Mouse (Mus musculus): ENCODE results near the gene C1s2. TPM values are rescaled to one million over a fixed set of nuclear protein-coding genes. Genes with fewer than 3 reads are reported as not detected.
"Not testable (repeated sequence)": the region's sequence is repeated elsewhere in the genome, so short reads cannot be mapped to it uniquely, and the experiment has no call there.

Gene C1s2
- polyA plus RNA-seq, 1 experiment from 2014 or later: not detected

- not testable (repeated sequence) for ATAC-seq (ENCODE audit: low FRiP score); H3K4me1 ChIP-seq (replicated peaks; ENCODE audit: control insufficient read depth, insufficient read depth, low read length); H3K4me2 ChIP-seq (replicated peaks; ENCODE audit: low read depth, low read length); H3K36me3 ChIP-seq (ENCODE audit: control insufficient read depth, insufficient read depth, low read length); H3K27me3 ChIP-seq (ENCODE audit: control insufficient read depth, insufficient read depth, low read length); H3K9me3 ChIP-seq (ENCODE audit: control insufficient read depth, low read length); H3K9ac ChIP-seq (ENCODE audit: low read depth, low read length); H3K27ac ChIP-seq (ENCODE audit: low read depth, low read length); DNase-seq (ENCODE audit: low spot score); H3K4me3 ChIP-seq (ENCODE audit: low read depth, low read length)
- 87% methylated on average over 3 of the region's 3 CpGs for WGBS
These were observed 60.7 kb downstream of the C1s2 start for GRCm38 (mm10) chr6:124575155-124575678.

Other genes with a start within 250 kb of the C1s2 start
- 35.1 and 38.9 TPM in 2 replicates for gene Pex5, start 221.0 kb downstream of the C1s2 start, polyA plus RNA-seq (2014; fragmentation: Nextera tagmentation; extraction: Ambion mirVana)
- 10.2 and 11.9 TPM in 2 replicates for gene Clstn3, start 171.3 kb downstream of the C1s2 start, polyA plus RNA-seq (2014; fragmentation: Nextera tagmentation; extraction: Ambion mirVana)
- gene C1rl, start 143.0 kb downstream of the C1s2 start, polyA plus RNA-seq (2014; fragmentation: Nextera tagmentation; extraction: Ambion mirVana): 0.11 and 0.15 TPM in 2 replicates
- gene C1ra, start 123.7 kb downstream of the C1s2 start, polyA plus RNA-seq (2014; fragmentation: Nextera tagmentation; extraction: Ambion mirVana): 0.08 and 0.20 TPM in 2 replicates
- gene C1s1, start 93.7 kb downstream of the C1s2 start, polyA plus RNA-seq (2014; fragmentation: Nextera tagmentation; extraction: Ambion mirVana): 0.29 and 0.86 TPM in 2 replicates
- gene C1rb, start 65.8 kb downstream of the C1s2 start, polyA plus RNA-seq (2014; fragmentation: Nextera tagmentation; extraction: Ambion mirVana): not detected in 2 replicates
- gene Lpcat3, start 26.9 kb upstream of the C1s2 start, polyA plus RNA-seq (2014; fragmentation: Nextera tagmentation; extraction: Ambion mirVana): 37.5 and 43.2 TPM in 2 replicates
- 196 and 203 TPM in 2 replicates for gene Emg1, start 76.1 kb upstream of the C1s2 start, polyA plus RNA-seq (2014; fragmentation: Nextera tagmentation; extraction: Ambion mirVana)
- gene Phb2, start 76.3 kb upstream of the C1s2 start, polyA plus RNA-seq (2014; fragmentation: Nextera tagmentation; extraction: Ambion mirVana): 318 and 336 TPM in 2 replicates
- gene Ptpn6, start 102.6 kb upstream of the C1s2 start, polyA plus RNA-seq (2014; fragmentation: Nextera tagmentation; extraction: Ambion mirVana): 7.1 and 7.9 TPM in 2 replicates
- 553 and 590 TPM in 2 replicates for gene Grcc10, start 105.3 kb upstream of the C1s2 start, polyA plus RNA-seq (2014; fragmentation: Nextera tagmentation; extraction: Ambion mirVana)
- not detected in 2 replicates for gene Gm45234, start 119.9 kb upstream of the C1s2 start, polyA plus RNA-seq (2014; fragmentation: Nextera tagmentation; extraction: Ambion mirVana)
- 9.2 and 12.7 TPM in 2 replicates for gene Atn1, start 120.4 kb upstream of the C1s2 start, polyA plus RNA-seq (2014; fragmentation: Nextera tagmentation; extraction: Ambion mirVana)
- gene Eno2, start 133.6 kb upstream of the C1s2 start, polyA plus RNA-seq (2014; fragmentation: Nextera tagmentation; extraction: Ambion mirVana): 5.9 and 7.1 TPM in 2 replicates
- 4.1 and 4.7 TPM in 2 replicates for gene Lrrc23, start 143.6 kb upstream of the C1s2 start, polyA plus RNA-seq (2014; fragmentation: Nextera tagmentation; extraction: Ambion mirVana)
- gene Spsb2, start 172.6 kb upstream of the C1s2 start, polyA plus RNA-seq (2014; fragmentation: Nextera tagmentation; extraction: Ambion mirVana): 4.8 and 6.7 TPM in 2 replicates
- 618 and 653 TPM in 2 replicates for gene Tpi1, start 178.2 kb upstream of the C1s2 start, polyA plus RNA-seq (2014; fragmentation: Nextera tagmentation; extraction: Ambion mirVana)
- gene Usp5, start 193.4 kb upstream of the C1s2 start, polyA plus RNA-seq (2014; fragmentation: Nextera tagmentation; extraction: Ambion mirVana): 127 and 134 TPM in 2 replicates
- 185 and 193 TPM in 2 replicates for gene Cdca3, start 193.5 kb upstream of the C1s2 start, polyA plus RNA-seq (2014; fragmentation: Nextera tagmentation; extraction: Ambion mirVana)
- 0.22 and 0.64 TPM in 2 replicates for gene Gnb3, start 204.2 kb upstream of the C1s2 start, polyA plus RNA-seq (2014; fragmentation: Nextera tagmentation; extraction: Ambion mirVana)
- 12.1 and 14.7 TPM in 2 replicates for gene P3h3, start 221.7 kb upstream of the C1s2 start, polyA plus RNA-seq (2014; fragmentation: Nextera tagmentation; extraction: Ambion mirVana)
- gene Gpr162, start 227.9 kb upstream of the C1s2 start, polyA plus RNA-seq (2014; fragmentation: Nextera tagmentation; extraction: Ambion mirVana): 1.9 and 2.3 TPM in 2 replicates

Measured in hindbrain, embryonic 11.5 days (tissue).